Mouse (Mus musculus) myocyte (in vitro differentiated cells): ENCODE measurements at regions not wholly inside any gene's neighbourhood (a gene's known extent, or its start where the extent isn't known, plus 50 kb on each side); places are given as distances from the start of the nearest gene placed in this dataset.

Experiments used
- H3K27me3 ChIP-seq: one replicate; pipeline ENCODE4 v1.6.1; 2011; ENCODE audit not compliant: control insufficient read depth, insufficient read depth, insufficient read length
- H3K36me3 ChIP-seq: one replicate; pipeline ENCODE4 v1.6.1; 2011; ENCODE audit not compliant: control insufficient read depth, insufficient read depth
- H3K4me2 ChIP-seq: one replicate; pipeline ENCODE4 v1.6.1; 2011; ENCODE audit warnings: low read depth, control low read depth
- H3K4me3 ChIP-seq: one replicate; pipeline ENCODE4 v1.5.1; 2011; ENCODE audit warnings: mild to moderate bottlenecking, control low read depth, moderate library complexity
- H3K79me2 ChIP-seq: one replicate; pipeline ENCODE4 v1.6.1; 2011; ENCODE audit not compliant: control insufficient read depth, insufficient read depth
- H3ac ChIP-seq: one replicate; pipeline ENCODE4 v1.6.1; 2011; ENCODE audit not compliant: control insufficient read depth, insufficient read length
- CEBPB ChIP-seq: IDR thresholded peaks from 2 replicates; pipeline ENCODE4 v1.6.1; 2011; ENCODE audit warnings: mild to moderate bottlenecking, moderate library complexity; ENCODE audit not compliant: poor library complexity, insufficient read depth, severe bottlenecking
- E2F4 ChIP-seq: IDR thresholded peaks from one replicate; pipeline ENCODE4 v1.6.1; 2011; ENCODE audit warnings: mild to moderate bottlenecking, control low read depth, moderate library complexity; ENCODE audit not compliant: insufficient read depth
- MAX ChIP-seq: IDR thresholded peaks from one replicate; pipeline ENCODE4 v1.6.1; 2011; ENCODE audit warnings: low read depth, mild to moderate bottlenecking, control low read depth
- MYOD1 ChIP-seq, 3 experiments: IDR thresholded peaks; one replicate each; pipeline ENCODE4 v1.6.1; 2011; ENCODE audit warnings: control low read depth in 2 of 3, low read depth in 2 of 3, mild to moderate bottlenecking in 2 of 3, moderate library complexity in 1 of 3; ENCODE audit not compliant: insufficient read length in 2 of 3, control insufficient read depth in 1 of 3
- MYOG ChIP-seq, 3 experiments: IDR thresholded peaks; one replicate each; pipeline ENCODE4 v1.6.1; 2011; ENCODE audit warnings: control low read depth in 2 of 3, low read depth in 2 of 3, mild to moderate bottlenecking in 2 of 3; ENCODE audit not compliant: insufficient read length in 2 of 3, control insufficient read depth in 1 of 3, insufficient read depth in 1 of 3
- POLR2A ChIP-seq: IDR thresholded peaks from one replicate; pipeline ENCODE4 v1.6.1; 2011; ENCODE audit warnings: low read depth, mild to moderate bottlenecking, control low read depth, moderate library complexity; ENCODE audit not compliant: insufficient read length
- POLR2AphosphoS2 ChIP-seq: IDR thresholded peaks from one replicate; pipeline ENCODE4 v1.6.1; 2011; ENCODE audit warnings: low read depth, control low read depth; ENCODE audit not compliant: insufficient read length
- REST ChIP-seq: IDR thresholded peaks from one replicate; pipeline ENCODE4 v1.6.1; 2011; ENCODE audit warnings: mild to moderate bottlenecking, control low read depth, moderate library complexity; ENCODE audit not compliant: insufficient read depth, insufficient read length
- SRF ChIP-seq: IDR thresholded peaks from one replicate; pipeline ENCODE4 v1.6.1; 2011; ENCODE audit warnings: low read depth; ENCODE audit not compliant: control insufficient read depth, insufficient read length
- TCF12 ChIP-seq: IDR thresholded peaks from one replicate; pipeline ENCODE4 v1.6.1; 2011; ENCODE audit warnings: mild to moderate bottlenecking, control low read depth; ENCODE audit not compliant: poor library complexity, insufficient read depth, severe bottlenecking
- TCF3 ChIP-seq: IDR thresholded peaks from one replicate; pipeline ENCODE4 v1.6.1; 2011; ENCODE audit warnings: low read depth, control low read depth; ENCODE audit not compliant: insufficient read length
- USF1 ChIP-seq: IDR thresholded peaks from one replicate; pipeline ENCODE4 v1.6.1; 2011; ENCODE audit warnings: low read depth, mild to moderate bottlenecking, control low read depth, moderate library complexity

DNA sequence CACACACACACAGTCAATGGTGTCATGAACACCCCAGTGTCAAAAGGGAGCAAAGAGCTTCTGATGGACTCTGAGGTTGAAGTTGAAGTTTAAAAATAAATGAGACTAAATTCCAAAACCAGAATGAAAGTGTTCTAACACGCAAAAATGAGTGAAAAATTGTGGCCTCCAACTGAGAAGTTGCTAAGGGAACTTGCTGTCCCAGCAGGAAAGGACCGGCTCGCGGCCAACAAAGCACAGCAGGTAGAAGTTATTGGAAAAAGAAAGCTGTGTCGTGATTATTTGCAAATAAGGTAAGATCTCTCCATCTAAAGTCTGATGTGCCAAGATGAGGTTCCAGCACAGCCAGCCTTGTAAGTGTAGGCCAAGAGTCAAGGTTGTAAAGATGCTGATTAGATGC is 169.7 kb downstream of the Nrp2 start:
- Histone ChIP-seq H3K4me2 (no peak overlapping the region), H3K27me3 (peaks cover 9% of the 10 kb centered on the region), H3ac (no peak overlapping the region), H3K36me3 (no peaks in the 10 kb centered on the region), H3K4me3 (no peak overlapping the region), H3K79me2 (no peaks in the 10 kb centered on the region)
- TF ChIP-seq TCF3, result no peak
- no peak for TF ChIP-seq E2F4
- TF ChIP-seq MYOG (IDR thresholded peaks at IDR 0.05; ENCODE audit: control insufficient read depth in 1 of 3, insufficient read depth in 1 of 3, insufficient read length in 2 of 3, low read depth in 2 of 3), result no peak
- no peak for TF ChIP-seq POLR2A
- TF ChIP-seq REST, result no peak
- TF ChIP-seq MYOD1 (IDR thresholded peaks at IDR 0.05; ENCODE audit: control insufficient read depth in 1 of 3, insufficient read length in 2 of 3, low read depth in 2 of 3), result no peak
- no peak for TF ChIP-seq POLR2AphosphoS2
- TF ChIP-seq SRF, result no peak
- TF ChIP-seq MAX, result no peak
- no peak for TF ChIP-seq USF1
- no peak for TF ChIP-seq CEBPB
- TF ChIP-seq TCF12, result no peak

DNA sequence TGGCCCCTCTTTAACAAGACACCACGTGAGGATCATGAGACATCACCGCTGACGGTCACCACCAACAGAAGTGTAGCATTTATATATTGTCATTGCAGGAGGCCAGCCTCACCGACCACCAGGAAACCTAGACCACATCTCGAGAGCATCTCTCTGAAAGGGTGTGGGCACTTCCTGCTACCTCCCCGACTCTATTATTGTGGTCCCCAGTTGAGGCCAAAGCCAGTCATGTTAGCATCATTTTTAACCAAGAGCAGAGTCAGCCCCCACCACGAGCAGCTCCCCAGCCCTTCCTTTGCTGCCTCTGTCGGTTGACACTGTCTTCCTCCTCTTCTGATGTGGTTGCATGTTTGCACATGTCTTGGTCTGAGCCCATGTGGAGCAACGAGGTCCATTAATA is 172.5 kb downstream of the Nrp2 start:
- Histone ChIP-seq H3ac (no peak overlapping the region), H3K36me3 (no peaks in the 10 kb centered on the region), H3K27me3 (peaks cover 9% of the 10 kb centered on the region), H3K79me2 (no peaks in the 10 kb centered on the region), H3K4me3 (no peak overlapping the region), H3K4me2 (no peak overlapping the region)
- TF ChIP-seq TCF3 (no peak), USF1 (no peak), E2F4 (no peak), MAX (no peak), POLR2AphosphoS2 (no peak), CEBPB (no peak), POLR2A (no peak), REST (no peak), SRF (no peak), MYOD1 (IDR thresholded peaks at IDR 0.05; ENCODE audit: control insufficient read depth in 1 of 3, insufficient read length in 2 of 3, low read depth in 2 of 3) (no peak), MYOG (IDR thresholded peaks at IDR 0.05; ENCODE audit: control insufficient read depth in 1 of 3, insufficient read depth in 1 of 3, insufficient read length in 2 of 3, low read depth in 2 of 3) (no peak), TCF12 (no peak)

DNA sequence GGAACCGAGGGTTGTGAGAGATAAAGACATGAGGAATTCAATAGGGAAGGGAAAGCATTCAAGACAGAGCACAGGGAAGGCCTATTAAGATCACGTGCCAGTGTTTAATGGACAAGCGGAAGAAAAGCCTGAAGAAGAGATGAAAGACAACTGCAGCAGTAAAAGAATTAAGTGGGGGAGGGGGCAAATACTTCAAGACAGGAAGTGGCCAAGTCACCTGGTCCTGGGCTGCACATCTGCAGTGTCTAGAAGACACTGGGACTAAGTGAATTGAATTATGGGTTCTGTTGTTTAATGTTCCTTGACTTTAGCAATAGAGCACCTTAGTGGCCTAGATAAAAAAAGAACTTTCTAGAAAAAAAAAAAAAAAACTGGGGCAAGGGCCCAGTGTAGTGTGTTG is 173.6 kb downstream of the Nrp2 start:
- TF ChIP-seq TCF12 (no peak), E2F4 (no peak), TCF3 (no peak), MYOG (IDR thresholded peaks at IDR 0.05; ENCODE audit: control insufficient read depth in 1 of 3, insufficient read depth in 1 of 3, insufficient read length in 2 of 3, low read depth in 2 of 3) (no peak), REST (no peak), POLR2A (no peak), MAX (no peak), USF1 (no peak), MYOD1 (IDR thresholded peaks at IDR 0.05; ENCODE audit: control insufficient read depth in 1 of 3, insufficient read length in 2 of 3, low read depth in 2 of 3) (no peak), POLR2AphosphoS2 (no peak), SRF (no peak), CEBPB (no peak)
- H3ac ChIP-seq, result no peak overlapping the region
- peaks cover 5% of the 10 kb centered on the region for H3K27me3 ChIP-seq
- no peak overlapping the region for H3K4me3 ChIP-seq
- H3K36me3 ChIP-seq, result no peaks in the 10 kb centered on the region
- no peaks in the 10 kb centered on the region for H3K79me2 ChIP-seq
- H3K4me2 ChIP-seq, result no peak overlapping the region

DNA sequence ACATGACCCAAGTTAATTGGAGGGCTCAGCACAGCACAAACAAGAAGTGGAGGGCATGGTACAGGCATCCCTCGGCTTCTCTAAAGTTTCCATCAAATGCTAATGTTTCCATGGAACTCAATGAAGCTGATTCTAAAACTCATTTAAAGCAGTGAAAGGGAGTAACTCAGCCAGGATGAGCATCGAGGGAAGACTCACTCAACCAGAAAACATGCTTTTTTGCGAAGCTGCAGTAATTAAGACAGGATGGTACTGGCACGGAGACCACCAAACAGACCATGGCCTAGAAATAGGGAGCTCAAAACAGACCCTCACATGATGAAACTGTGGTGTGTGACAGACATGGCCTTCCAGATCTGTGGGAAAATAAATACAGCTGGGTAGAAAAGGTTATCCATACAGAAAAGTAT is 177.8 kb downstream of the Nrp2 start:
- Histone ChIP-seq H3K36me3 (no peaks in the 10 kb centered on the region), H3ac (no peak overlapping the region), H3K4me2 (no peak overlapping the region), H3K4me3 (no peak overlapping the region), H3K27me3 (no peaks in the 10 kb centered on the region), H3K79me2 (no peaks in the 10 kb centered on the region)
- TF ChIP-seq USF1, result no peak
- TF ChIP-seq POLR2AphosphoS2, result no peak
- TF ChIP-seq MAX, result no peak
- TF ChIP-seq E2F4, result no peak
- no peak for TF ChIP-seq MYOG (IDR thresholded peaks at IDR 0.05; ENCODE audit: control insufficient read depth in 1 of 3, insufficient read depth in 1 of 3, insufficient read length in 2 of 3, low read depth in 2 of 3)
- no peak for TF ChIP-seq POLR2A
- no peak for TF ChIP-seq SRF
- TF ChIP-seq REST, result no peak
- TF ChIP-seq MYOD1 (IDR thresholded peaks at IDR 0.05; ENCODE audit: control insufficient read depth in 1 of 3, insufficient read length in 2 of 3, low read depth in 2 of 3), result no peak
- no peak for TF ChIP-seq TCF12

DNA sequence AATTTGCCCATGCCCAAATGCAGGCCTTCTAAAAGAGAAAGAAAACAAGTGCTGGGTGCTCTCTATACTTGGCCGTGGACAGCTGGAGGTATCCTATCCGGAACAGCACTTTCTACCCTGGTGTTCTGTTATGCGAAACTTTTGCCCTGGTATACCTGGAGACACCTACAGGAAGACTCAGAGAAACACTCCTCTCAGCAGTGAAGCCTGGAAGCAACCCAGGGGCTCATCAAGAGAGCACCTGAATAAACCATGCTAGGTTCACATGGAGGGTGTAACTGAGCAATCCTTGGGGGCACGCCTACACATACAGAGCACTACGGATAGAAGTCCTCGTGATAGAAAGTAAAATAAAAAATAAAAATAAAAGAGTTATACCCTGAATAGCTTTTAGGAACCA is 178.4 kb downstream of the Nrp2 start:
- no peaks in the 10 kb centered on the region for H3K27me3 ChIP-seq
- TF ChIP-seq POLR2A (no peak), POLR2AphosphoS2 (no peak), MAX (no peak), USF1 (no peak), TCF12 (no peak), MYOD1 (IDR thresholded peaks at IDR 0.05; ENCODE audit: control insufficient read depth in 1 of 3, insufficient read length in 2 of 3, low read depth in 2 of 3) (no peak), REST (no peak), SRF (no peak), TCF3 (no peak)
- no peaks in the 10 kb centered on the region for H3K36me3 ChIP-seq
- H3K4me2 ChIP-seq, result no peak overlapping the region
- H3K4me3 ChIP-seq, result no peak overlapping the region
- no peak overlapping the region for H3ac ChIP-seq
- no peaks in the 10 kb centered on the region for H3K79me2 ChIP-seq
